Mouse (Mus musculus) adipocyte (in vitro differentiated cells): ENCODE results near the gene Ahnak2.
A peak's percentile ranks its signal among the peaks of the same experiment; 100 is the strongest.
"Not testable (repeated sequence)": the region's sequence is repeated elsewhere in the genome, so short reads cannot be mapped to it uniquely, and the experiment has no call there.

Experiments
- DNase-seq: peaks from one replicate; pipeline ENCODE4 v3.0.0-alpha.2; 2016; ENCODE audit warnings: low spot score

Gene Ahnak2

GRCm38 (mm10) chr12:112821216-112821615 lies 18.8 kb upstream of the Ahnak2 start:
- no peak for DNase-seq

- no peak for DNase-seq
Observed at GRCm38 (mm10) chr12:112820401-112820999, 18.0 kb upstream of the Ahnak2 start.

- DNase-seq: peak; percentile 57
Observed at GRCm38 (mm10) chr12:112819057-112819662, 16.7 kb upstream of the Ahnak2 start.

- DNase-seq: not testable (repeated sequence)
Observed at GRCm38 (mm10) chr12:112816866-112817265, 14.4 kb upstream of the Ahnak2 start.

- DNase-seq: peak; percentile 50
Observed at GRCm38 (mm10) chr12:112816294-112816693, 13.8 kb upstream of the Ahnak2 start.

- DNase-seq: no peak
Observed at GRCm38 (mm10) chr12:112814682-112815470, 12.4 kb upstream of the Ahnak2 start.

GRCm38 (mm10) chr12:112813370-112813769 lies 10.9 kb upstream of the Ahnak2 start:
- DNase-seq: no peak

GRCm38 (mm10) chr12:112810092-112810885 lies 7.8 kb upstream of the Ahnak2 start:
- no peak for DNase-seq

GRCm38 (mm10) chr12:112809641-112810040 lies 7.2 kb upstream of the Ahnak2 start:
- no peak for DNase-seq

GRCm38 (mm10) chr12:112808587-112809364 lies 6.3 kb upstream of the Ahnak2 start, which contains the start of gene Clba1:
Gene Clba1, plus strand, starts transcription at chr12:112808937.
- DNase-seq: peak; percentile 85

- no peak for DNase-seq
Observed at GRCm38 (mm10) chr12:112808212-112808586, 5.7 kb upstream of the Ahnak2 start.

- DNase-seq: no peak
Observed at GRCm38 (mm10) chr12:112807796-112808195, 5.3 kb upstream of the Ahnak2 start.

GRCm38 (mm10) chr12:112806044-112806443 lies 3.6 kb upstream of the Ahnak2 start:
- no peak for DNase-seq

GRCm38 (mm10) chr12:112804046-112804445 lies 1.6 kb upstream of the Ahnak2 start:
- DNase-seq: peak; percentile 47

GRCm38 (mm10) chr12:112802917-112803316 lies 460 bp upstream of the Ahnak2 start:
- no peak for DNase-seq

GRCm38 (mm10) chr12:112800476-112800875 lies 2.0 kb downstream of the Ahnak2 start:
- DNase-seq: peak; percentile 65

GRCm38 (mm10) chr12:112799237-112799970 lies 3.1 kb downstream of the Ahnak2 start:
- no peak for DNase-seq

GRCm38 (mm10) chr12:112798716-112799115 lies 3.7 kb downstream of the Ahnak2 start:
- no peak for DNase-seq

GRCm38 (mm10) chr12:112798332-112798681 lies 4.2 kb downstream of the Ahnak2 start:
- DNase-seq: peak; percentile 38

GRCm38 (mm10) chr12:112797672-112798331 lies 4.7 kb downstream of the Ahnak2 start:
- peak; percentile 29 for DNase-seq
